ENCODE assay signal across 8 mouse cellular contexts in genomic region chr7:27507711-27508647, GRCm38 (mm10). TPM values are rescaled to one million over a fixed set of nuclear protein-coding genes. Genes with fewer than 3 reads are reported as not detected.
DNase-seq lines count a peak whose midpoint lies in the region; ATAC-seq and TF ChIP-seq lines count a peak whose summit lies in the region.

No protein-coding gene starts in this region.

- WGBS in kidney, embryonic 14.5 days, result under 1% methylated on average over 53 of the region's 54 CpGs
- WGBS in limb, embryonic 15.5 days, result under 1% methylated on average over 54 of the region's 54 CpGs

- no peaks in the 10 kb centered on the region for H3K36me3 ChIP-seq in kidney, embryonic 14.5 days (ENCODE audit: control insufficient read depth, insufficient read depth, low read length)
- H3K36me3 ChIP-seq in limb, embryonic 15.5 days, result no peaks in the 10 kb centered on the region

- DNase-seq in A20 (ENCODE audit: low read depth, low spot score), result peak; percentile 99
- DNase-seq in heart, adult 9 months (ENCODE audit: low spot score in 2 of 2), result peak; percentile 95 to 97
- peak; percentile 95 for DNase-seq in monocyte, adult 2 months (ENCODE audit: low read depth in 1 of 2, low spot score in 2 of 2)
- DNase-seq in spleen, postnatal 36 days (ENCODE audit: low spot score in 2 of 2), result peak; percentile 99

- peak overlapping the region; percentile 72 for H3K9ac ChIP-seq in kidney, embryonic 14.5 days (ENCODE audit: low read depth, low read length)
- peak overlapping the region; percentile 70 for H3K9ac ChIP-seq in limb, embryonic 15.5 days

- ATAC-seq in kidney, embryonic 14.5 days (ENCODE audit: low FRiP score, low TSS enrichment), result peak; percentile 94
- peak; percentile 91 for ATAC-seq in limb, embryonic 15.5 days (ENCODE audit: insufficient number of reproducible peaks, low FRiP score, low TSS enrichment, low read depth)

- H3K4me3 ChIP-seq in bone marrow macrophage, adult 2 months (ENCODE audit: insufficient read depth, low read length), result peak overlapping the region; percentile 71
- H3K4me3 ChIP-seq in embryonic fibroblast, embryonic 13.5 days (ENCODE audit: insufficient read depth, low read length), result peak overlapping the region; percentile 54
- peak overlapping the region; percentile 50 for H3K4me3 ChIP-seq in kidney, embryonic 14.5 days (ENCODE audit: low read length)
- peak overlapping the region; percentile 59 for H3K4me3 ChIP-seq in limb, embryonic 15.5 days

- no peaks in the 10 kb centered on the region for H3K27me3 ChIP-seq in kidney, embryonic 14.5 days (ENCODE audit: control insufficient read depth, insufficient read depth, low read length)
- no peaks in the 10 kb centered on the region for H3K27me3 ChIP-seq in limb, embryonic 15.5 days

- no peak for TF ChIP-seq CTCF in bone marrow macrophage, adult 2 months (IDR thresholded peaks at IDR 0.05; ENCODE audit: low read depth, low read length)
- no peak for TF ChIP-seq CTCF in embryonic fibroblast, embryonic 13.5 days (IDR thresholded peaks at IDR 0.05; ENCODE audit: borderline replicate concordance, insufficient read depth, low read length)

- TF ChIP-seq POLR2A in bone marrow macrophage, adult 2 months (IDR thresholded peaks at IDR 0.05; ENCODE audit: borderline replicate concordance, low read depth, low read length), result no peak
- peak; percentile 93 for TF ChIP-seq POLR2A in embryonic fibroblast, embryonic 13.5 days (IDR thresholded peaks at IDR 0.05; ENCODE audit: low read depth, low read length)

- H3K9me3 ChIP-seq in kidney, embryonic 14.5 days (ENCODE audit: control insufficient read depth, low read length), result no peaks in the 10 kb centered on the region
- no peaks in the 10 kb centered on the region for H3K9me3 ChIP-seq in limb, embryonic 15.5 days

- H3K27ac ChIP-seq in bone marrow macrophage, adult 2 months (ENCODE audit: insufficient read depth, low read depth, low read length), result peak overlapping the region; percentile 63
- H3K27ac ChIP-seq in embryonic fibroblast, embryonic 13.5 days (ENCODE audit: insufficient read depth, low read length), result peak overlapping the region; percentile 95
- H3K27ac ChIP-seq in kidney, embryonic 14.5 days (ENCODE audit: low read depth, low read length), result peak overlapping the region; percentile 99
- H3K27ac ChIP-seq in limb, embryonic 15.5 days, result peak overlapping the region; percentile 100

- peaks cover 13% of the 10 kb centered on the region for H3K4me1 ChIP-seq in bone marrow macrophage, adult 2 months (ENCODE audit: control insufficient read depth, insufficient read depth, low read length)
- peaks cover 6% of the 10 kb centered on the region for H3K4me1 ChIP-seq in embryonic fibroblast, embryonic 13.5 days (ENCODE audit: control insufficient read depth, insufficient read depth, low read length)
- peaks cover 8% of the 10 kb centered on the region for H3K4me1 ChIP-seq in kidney, embryonic 14.5 days (ENCODE audit: control insufficient read depth, insufficient read depth, low read length)
- H3K4me1 ChIP-seq in limb, embryonic 15.5 days, result peaks cover 17% of the 10 kb centered on the region

- peak overlapping the region; percentile 65 for H3K4me2 ChIP-seq in kidney, embryonic 14.5 days (replicated peaks; ENCODE audit: low read depth, low read length)
- peak overlapping the region; percentile 65 for H3K4me2 ChIP-seq in limb, embryonic 15.5 days

RNA-seq across cellular contexts. Expression of gene Prx, which starts 8.9 kb away (rescaled TPM):
- polyA plus RNA-seq in bone marrow macrophage, adult 2 months (2012; ENCODE audit: insufficient read depth, insufficient read length, missing spikeins), result 0.57 and 0.68 TPM in 2 replicates
- polyA plus RNA-seq in embryonic fibroblast, embryonic 13.5 days (2011; ENCODE audit: insufficient read length, low read depth, missing spikeins), result 5.4 and 5.6 TPM in 2 replicates
- 1.2 and 1.6 TPM in 2 replicates for polyA plus RNA-seq in kidney, embryonic 14.5 days (2014; fragmentation: Nextera tagmentation; extraction: Ambion mirVana)
- polyA plus RNA-seq in limb, embryonic 15.5 days (2015; fragmentation: Nextera tagmentation; extraction: Ambion mirVana), result 5.2 and 6.5 TPM in 2 replicates

RNA-seq across cellular contexts. Expression of gene Hipk4, which starts 15.1 kb away (rescaled TPM):
- 0.43 TPM in 1 of 2 replicates, not detected in the other for polyA plus RNA-seq in bone marrow macrophage, adult 2 months (2012; ENCODE audit: insufficient read depth, insufficient read length, missing spikeins)
- polyA plus RNA-seq in embryonic fibroblast, embryonic 13.5 days (2011; ENCODE audit: insufficient read length, low read depth, missing spikeins), result 1.1 and 1.5 TPM in 2 replicates
- 0.80 and 1.1 TPM in 2 replicates for polyA plus RNA-seq in kidney, embryonic 14.5 days (2014; fragmentation: Nextera tagmentation; extraction: Ambion mirVana)
- polyA plus RNA-seq in limb, embryonic 15.5 days (2015; fragmentation: Nextera tagmentation; extraction: Ambion mirVana), result 0.65 and 0.68 TPM in 2 replicates

RNA-seq across cellular contexts. Expression of gene Sertad1, which starts 21.3 kb away (rescaled TPM):
- polyA plus RNA-seq in bone marrow macrophage, adult 2 months (2012; ENCODE audit: insufficient read depth, insufficient read length, missing spikeins), result 22.1 and 24.7 TPM in 2 replicates
- polyA plus RNA-seq in embryonic fibroblast, embryonic 13.5 days (2011; ENCODE audit: insufficient read length, low read depth, missing spikeins), result 23.7 and 28.5 TPM in 2 replicates
- polyA plus RNA-seq in kidney, embryonic 14.5 days (2014; fragmentation: Nextera tagmentation; extraction: Ambion mirVana), result 35.6 and 43.1 TPM in 2 replicates
- 44.6 and 47.0 TPM in 2 replicates for polyA plus RNA-seq in limb, embryonic 15.5 days (2015; fragmentation: Nextera tagmentation; extraction: Ambion mirVana)

RNA-seq across cellular contexts. Expression of gene Sertad3, which starts 34.4 kb away (rescaled TPM):
- polyA plus RNA-seq in bone marrow macrophage, adult 2 months (2012; ENCODE audit: insufficient read depth, insufficient read length, missing spikeins), result 19.5 and 20.9 TPM in 2 replicates
- 12.9 and 14.1 TPM in 2 replicates for polyA plus RNA-seq in embryonic fibroblast, embryonic 13.5 days (2011; ENCODE audit: insufficient read length, low read depth, missing spikeins)
- 25.1 TPM in 2 replicates for polyA plus RNA-seq in kidney, embryonic 14.5 days (2014; fragmentation: Nextera tagmentation; extraction: Ambion mirVana)
- polyA plus RNA-seq in limb, embryonic 15.5 days (2015; fragmentation: Nextera tagmentation; extraction: Ambion mirVana), result 38.2 and 38.3 TPM in 2 replicates

RNA-seq across cellular contexts. Expression of gene Pld3, which starts 45.0 kb away (rescaled TPM):
- 397 TPM in 2 replicates for polyA plus RNA-seq in bone marrow macrophage, adult 2 months (2012; ENCODE audit: insufficient read depth, insufficient read length, missing spikeins)
- polyA plus RNA-seq in embryonic fibroblast, embryonic 13.5 days (2011; ENCODE audit: insufficient read length, low read depth, missing spikeins), result 195 and 211 TPM in 2 replicates
- polyA plus RNA-seq in kidney, embryonic 14.5 days (2014; fragmentation: Nextera tagmentation; extraction: Ambion mirVana), result 63.9 and 78.8 TPM in 2 replicates
- 134 and 140 TPM in 2 replicates for polyA plus RNA-seq in limb, embryonic 15.5 days (2015; fragmentation: Nextera tagmentation; extraction: Ambion mirVana)

Comparison
In these comparisons a context has a peak if more than half of its experiments do, and no peak if none do; other contexts are left out.
1. Peak in every context shown above with its lines: DNase-seq, ATAC-seq, H3K4me3 ChIP-seq and H3K27ac ChIP-seq.